Mouse (Mus musculus): ENCODE measurements around the gene Gm21060. TPM values are rescaled to one million over a fixed set of nuclear protein-coding genes. Genes with fewer than 3 reads are reported as not detected.
A peak's percentile ranks its signal among the peaks of the same experiment; 100 is the strongest.
"Not testable (repeated sequence)": the region's sequence is repeated elsewhere in the genome, so short reads cannot be mapped to it uniquely, and the experiment has no call there.

Gene Gm21060
- polyA plus RNA-seq, 1 experiment from 2014 or later: not detected

GRCm38 (mm10) chr19:61265349-61266245 is 31.3 kb downstream of the Gm21060 start:
- Histone ChIP-seq H3K27ac (no peak overlapping the region), H3K4me2 (no peak overlapping the region), H3K4me1 (no peaks in the 10 kb centered on the region), H3K9me3 (replicated peaks) (no peaks in the 10 kb centered on the region), H3K36me3 (ENCODE audit: poor library complexity, severe bottlenecking) (no peaks in the 10 kb centered on the region), H3K4me3 (no peak overlapping the region), H3K9ac (no peak overlapping the region), H3K27me3 (0 out of 2 replicates have a peak, but pooled peaks cover 4% of the 10 kb centered on the region)
- WGBS: 23% methylated on average over 3 of the region's 3 CpGs
- peak; percentile 12; the same call in 1 of the 2 replicates for ATAC-seq

- Histone ChIP-seq H3K4me1 (no peaks in the 10 kb centered on the region), H3K4me3 (no peak overlapping the region), H3K36me3 (ENCODE audit: poor library complexity, severe bottlenecking) (no peaks in the 10 kb centered on the region), H3K4me2 (no peak overlapping the region), H3K9ac (no peak overlapping the region), H3K27me3 (0 out of 2 replicates have a peak, but pooled peaks cover 4% of the 10 kb centered on the region), H3K9me3 (replicated peaks) (no peaks in the 10 kb centered on the region), H3K27ac (no peak overlapping the region)
- no peak for ATAC-seq
These were observed 31.9 kb downstream of the Gm21060 start for GRCm38 (mm10) chr19:61264933-61265332.

DNA sequence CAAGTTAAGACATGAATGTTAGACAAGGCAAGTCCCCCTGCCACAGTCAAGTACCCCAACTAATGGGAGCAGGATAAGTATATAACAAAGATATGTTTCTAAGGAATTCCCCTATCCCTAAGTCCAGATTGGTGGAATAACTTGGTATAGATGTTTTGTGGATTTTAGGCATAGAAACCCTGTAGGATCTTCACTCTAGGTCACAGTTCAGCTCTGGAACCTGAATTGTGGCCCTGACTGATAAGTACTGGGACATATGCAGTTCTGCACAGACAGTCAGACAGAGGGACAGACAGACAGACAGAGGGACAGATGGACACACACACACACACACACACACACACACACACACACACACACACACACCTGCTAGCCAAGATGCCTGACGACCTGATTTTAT is 32.6 kb downstream of the Gm21060 start:
- H3K4me3 ChIP-seq: no peak overlapping the region
- H3K4me1 ChIP-seq: no peaks in the 10 kb centered on the region
- H3K36me3 ChIP-seq (ENCODE audit: poor library complexity, severe bottlenecking): no peaks in the 10 kb centered on the region
- H3K9me3 ChIP-seq (replicated peaks): no peaks in the 10 kb centered on the region
- H3K27me3 ChIP-seq: 0 out of 2 replicates have a peak, but pooled peaks cover 2% of the 10 kb centered on the region
- ATAC-seq: no peak
- WGBS: 60% methylated on average over 1 of the region's 1 CpGs
- H3K9ac ChIP-seq: no peak overlapping the region
- no peak overlapping the region for H3K4me2 ChIP-seq
- H3K27ac ChIP-seq: no peak overlapping the region

DNA sequence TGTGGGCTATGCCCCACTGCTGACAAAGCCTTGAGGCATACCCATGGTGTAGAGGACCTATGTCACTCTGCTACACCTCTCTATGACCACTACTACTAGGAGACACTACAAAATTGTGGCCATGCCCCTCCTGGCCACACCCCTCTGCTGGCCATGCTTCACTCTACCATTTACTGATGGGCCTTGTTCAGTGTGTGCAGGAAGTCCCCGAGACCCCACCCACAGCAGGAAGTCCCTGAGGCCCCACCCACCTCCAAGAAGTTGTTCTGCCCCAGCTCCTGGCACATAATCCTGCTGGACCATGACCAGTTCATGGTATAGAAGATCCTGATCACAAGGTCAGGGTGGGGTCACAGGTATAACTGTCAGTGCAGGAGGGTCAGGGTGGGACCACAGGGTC is 35.6 kb downstream of the Gm21060 start:
- H3K27ac ChIP-seq: no peak overlapping the region
- no peak overlapping the region for H3K4me3 ChIP-seq
- no peak for ATAC-seq
- no peak overlapping the region for H3K4me2 ChIP-seq
- H3K9me3 ChIP-seq (replicated peaks): no peaks in the 10 kb centered on the region
- no peaks in the 10 kb centered on the region for H3K36me3 ChIP-seq (ENCODE audit: poor library complexity, severe bottlenecking)
- WGBS: 88% methylated on average over 1 of the region's 1 CpGs
- no peak overlapping the region for H3K9ac ChIP-seq
- H3K4me1 ChIP-seq: no peaks in the 10 kb centered on the region
- H3K27me3 ChIP-seq: no peaks in the 10 kb centered on the region

- no peak for ATAC-seq
- Histone ChIP-seq H3K4me1 (no peaks in the 10 kb centered on the region), H3K9ac (no peak overlapping the region), H3K36me3 (ENCODE audit: poor library complexity, severe bottlenecking) (no peaks in the 10 kb centered on the region), H3K9me3 (replicated peaks) (no peaks in the 10 kb centered on the region; the same call in 1 of the 2 replicates), H3K27me3 (no peaks in the 10 kb centered on the region), H3K4me3 (no peak overlapping the region), H3K27ac (no peak overlapping the region), H3K4me2 (no peak overlapping the region)
- 94% methylated on average over 18 of the region's 18 CpGs for WGBS
These were observed 39.1 kb downstream of the Gm21060 start for GRCm38 (mm10) chr19:61257733-61258132.

GRCm38 (mm10) chr19:61256166-61256887 is 40.5 kb downstream of the Gm21060 start:
- H3K4me3 ChIP-seq: no peak overlapping the region
- no peaks in the 10 kb centered on the region; the same call in 1 of the 2 replicates for H3K9me3 ChIP-seq (replicated peaks)
- 95% methylated on average over 7 of the region's 7 CpGs for WGBS
- no peaks in the 10 kb centered on the region for H3K36me3 ChIP-seq (ENCODE audit: poor library complexity, severe bottlenecking)
- H3K4me2 ChIP-seq: no peak overlapping the region
- H3K4me1 ChIP-seq: no peaks in the 10 kb centered on the region
- H3K27ac ChIP-seq: no peak overlapping the region
- H3K9ac ChIP-seq: no peak overlapping the region
- H3K27me3 ChIP-seq: no peaks in the 10 kb centered on the region
- ATAC-seq: no peak

DNA sequence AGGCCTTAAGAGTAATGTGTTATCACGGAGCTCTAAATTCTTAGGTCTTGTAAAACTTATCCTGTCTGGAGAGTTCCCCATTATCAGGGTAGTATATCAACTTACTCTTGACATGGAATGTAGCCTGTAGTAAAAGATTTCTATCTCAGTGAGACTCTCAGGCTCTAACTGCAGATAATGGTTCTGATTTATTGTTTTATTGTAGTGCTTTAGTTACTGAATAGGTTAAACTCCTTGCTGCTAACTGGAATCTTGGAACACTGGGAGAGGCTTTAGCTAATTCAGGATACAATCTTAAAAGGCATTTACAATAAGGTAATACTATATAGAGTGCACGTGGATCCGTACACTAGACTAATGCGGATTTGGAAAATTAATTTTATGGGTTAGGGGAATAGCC is 49.5 kb downstream of the Gm21060 start:
- H3K27me3 ChIP-seq; H3K27ac ChIP-seq; H3K9me3 ChIP-seq (replicated peaks); H3K4me2 ChIP-seq; H3K4me1 ChIP-seq; H3K4me3 ChIP-seq; ATAC-seq; H3K36me3 ChIP-seq (ENCODE audit: poor library complexity, severe bottlenecking); H3K9ac ChIP-seq: not testable (repeated sequence)
- 88% methylated on average over 4 of the region's 4 CpGs for whole genome bisulfite sequencing

Other genes with a start within 250 kb of the Gm21060 start
- 50.9 and 51.2 TPM in 2 replicates for gene Zfp950, start 156.2 kb downstream of the Gm21060 start, polyA plus RNA-seq (2015; fragmentation: Nextera tagmentation; extraction: Ambion mirVana)
- 0.20 TPM in 1 of 2 replicates, not detected in the other for gene Gm7102, start 120.8 kb downstream of the Gm21060 start, polyA plus RNA-seq (2015; fragmentation: Nextera tagmentation; extraction: Ambion mirVana)
- not detected in 2 replicates for gene Gm6020, start 113.2 kb downstream of the Gm21060 start, polyA plus RNA-seq (2015; fragmentation: Nextera tagmentation; extraction: Ambion mirVana)
- gene Csf2ra, start 68.6 kb downstream of the Gm21060 start, polyA plus RNA-seq (2015; fragmentation: Nextera tagmentation; extraction: Ambion mirVana): 20.4 and 25.2 TPM in 2 replicates

All from forebrain, embryonic 13.5 days (tissue).